Mouse (Mus musculus): ENCODE results near the gene Cyba. TPM values are rescaled to one million over a fixed set of nuclear protein-coding genes. Genes with fewer than 3 reads are reported as not detected.

Cyba gene
- total RNA-seq, 2 experiments from 2014 or later = 10.8 to 11.3 TPM

Small RNA genes within 50 kb of the gene (microRNA-seq; reads per million reads assigned to microRNA genes)
- 0 reads per million in 2 experiments for gene Gm24366

Other genes with a start within 250 kb of the Cyba start
- gene Zfpm1, start 150.8 kb downstream of the Cyba start, total RNA-seq (2021) = 10 to 100 TPM; 43.7 to 52.2 TPM
- 1 to 10 TPM in 1 of 2 experiments, under 1 TPM in 1; 0.41 to 1.3 TPM for gene Trhr2, start 72.2 kb downstream of the Cyba start, total RNA-seq (2021)
- 10 to 100 TPM; 38.8 to 39.5 TPM for gene Zc3h18, start 56.3 kb downstream of the Cyba start, total RNA-seq (2021)
- not detected for gene Il17c, start 10.9 kb downstream of the Cyba start, total RNA-seq (2021)
- gene Mvd, start 10.5 kb upstream of the Cyba start, total RNA-seq (2021) = 10 to 100 TPM; 18.5 to 22.1 TPM
- gene Snai3, start 27.8 kb upstream of the Cyba start, total RNA-seq (2021) = not detected
- gene Rnf166, start 43.1 kb upstream of the Cyba start, total RNA-seq (2021) = 10 to 100 TPM; 40.3 to 45.5 TPM
- gene Ctu2, start 43.2 kb upstream of the Cyba start, total RNA-seq (2021) = 10 to 100 TPM; 21.1 to 22.3 TPM
- gene Piezo1, start 118.4 kb upstream of the Cyba start, total RNA-seq (2021) = 1 to 10 TPM; 3.2 to 3.5 TPM
- gene Cdt1, start 135.1 kb upstream of the Cyba start, total RNA-seq (2021) = 1 to 10 TPM; 1.2 to 1.8 TPM
- gene Aprt, start 144.0 kb upstream of the Cyba start, total RNA-seq (2021) = 10 to 100 TPM; 58.1 to 61.6 TPM
- 10 to 100 TPM; 10.2 to 10.9 TPM for gene Galns, start 178.5 kb upstream of the Cyba start, total RNA-seq (2021)
- gene Trappc2l, start 178.7 kb upstream of the Cyba start, total RNA-seq (2021) = 10 to 100 TPM; 82.1 to 82.7 TPM
- not detected for gene Pabpn1l, start 189.8 kb upstream of the Cyba start, total RNA-seq (2021)

All from layer of hippocampus, adult 18-20 months (tissue).